Mouse (Mus musculus) E14TG2a.4 (cell line): ENCODE data around the gene Lce1g.

Source experiments
- CTCF ChIP-seq: conservative IDR thresholded peaks from 2 replicates; pipeline ENCODE4 v1.5.1; 2014; ENCODE audit warnings: low read length
- NANOG ChIP-seq: IDR thresholded peaks from 2 replicates; pipeline ENCODE4 v1.6.1; 2014; ENCODE audit warnings: borderline replicate concordance, low read length, mixed read lengths
- POU5F1 ChIP-seq: IDR thresholded peaks from 2 replicates; pipeline ENCODE4 v1.6.1; 2014; ENCODE audit warnings: low read length, borderline replicate concordance

DNA sequence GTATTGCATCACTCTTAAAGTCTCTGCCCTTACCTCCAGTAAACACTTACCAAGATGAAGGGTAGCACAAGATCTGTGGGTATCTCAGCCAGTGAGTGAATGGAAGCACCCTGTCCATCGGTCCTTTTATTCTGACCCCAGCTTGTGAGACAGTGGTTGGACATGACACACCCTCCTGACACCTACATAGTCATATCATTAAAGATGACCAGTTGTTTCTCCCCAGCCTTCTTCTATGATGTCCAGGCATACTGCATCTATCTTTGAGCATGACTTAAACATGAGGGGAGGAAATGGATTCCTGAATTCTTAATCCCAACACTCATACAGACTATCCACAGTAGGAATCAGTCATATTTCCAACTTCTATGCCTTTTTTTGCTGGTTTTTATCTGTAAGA is 38.3 kb upstream of the Lce1g start, which contains the start of gene Lce1j:
- TF ChIP-seq CTCF (no peak), POU5F1 (no peak), NANOG (no peak)
